Mouse (Mus musculus): ENCODE measurements around the gene Olfr370.

Gene Olfr370

DNA sequence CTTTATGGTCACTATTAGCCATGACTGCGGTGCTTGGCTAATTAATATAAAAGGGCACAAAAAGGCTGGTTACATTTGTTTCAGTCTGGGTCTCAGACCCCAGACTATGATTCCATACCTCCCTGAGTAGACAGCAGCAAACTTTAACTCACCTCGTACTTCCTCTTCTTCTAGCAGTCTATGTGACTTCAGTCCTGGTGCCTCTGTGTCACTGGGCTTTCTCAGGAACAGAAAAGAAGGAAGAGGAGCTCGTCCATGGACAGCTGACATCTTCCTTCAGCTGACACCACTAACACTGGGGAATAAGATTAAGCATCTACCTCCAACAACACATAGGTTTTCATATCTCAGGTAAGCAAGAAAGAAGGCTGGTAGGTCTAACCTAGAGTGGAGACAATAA is at the start of gene Olfr370:
Gene Olfr370, plus strand, starts transcription at position 45 of the 400 bp plus-strand sequence.
- WGBS: 77% methylated on average over 3 of the region's 3 CpGs

DNA sequence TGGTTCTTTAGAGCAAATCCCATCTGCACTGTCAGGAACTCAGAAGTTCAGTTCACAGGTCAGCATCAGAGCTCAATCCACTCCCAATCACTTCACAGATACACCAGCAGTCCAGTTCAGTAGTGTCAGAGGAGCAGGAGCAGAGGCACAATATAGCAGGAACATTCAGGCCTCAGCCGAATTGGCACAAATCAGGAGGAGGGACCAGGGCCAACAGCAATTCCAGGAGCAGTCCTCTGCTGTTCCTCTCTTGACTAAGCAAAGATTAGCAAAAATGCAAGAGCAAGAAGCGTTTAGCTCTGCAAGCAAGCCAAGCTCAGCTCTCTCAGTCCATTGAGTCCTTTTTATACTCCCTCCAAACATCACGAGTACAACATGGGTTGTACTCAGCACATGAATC is 23.9 kb upstream of the Olfr370 start:
- WGBS: 76% methylated on average over 3 of the region's 3 CpGs

DNA sequence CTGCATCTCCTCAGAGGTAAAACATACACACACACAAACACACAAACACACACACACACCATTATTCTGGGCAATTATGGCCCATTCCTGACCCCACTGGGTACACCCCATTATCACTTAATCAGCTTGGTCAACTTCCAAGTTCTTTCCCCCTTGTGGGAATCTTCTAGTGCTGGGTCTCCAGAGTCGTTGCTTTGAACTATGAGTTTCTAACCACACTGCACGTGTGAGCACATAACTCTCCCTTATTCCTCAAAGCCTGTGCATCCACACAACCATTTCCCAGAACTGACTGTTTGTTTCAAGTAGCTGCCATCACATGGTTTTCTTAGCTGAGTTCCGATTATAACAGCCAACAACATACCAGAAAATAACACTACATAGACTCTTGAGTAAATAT is 15.1 kb upstream of the Olfr370 start:
- 70% methylated on average over 3 of the region's 3 CpGs for WGBS

DNA sequence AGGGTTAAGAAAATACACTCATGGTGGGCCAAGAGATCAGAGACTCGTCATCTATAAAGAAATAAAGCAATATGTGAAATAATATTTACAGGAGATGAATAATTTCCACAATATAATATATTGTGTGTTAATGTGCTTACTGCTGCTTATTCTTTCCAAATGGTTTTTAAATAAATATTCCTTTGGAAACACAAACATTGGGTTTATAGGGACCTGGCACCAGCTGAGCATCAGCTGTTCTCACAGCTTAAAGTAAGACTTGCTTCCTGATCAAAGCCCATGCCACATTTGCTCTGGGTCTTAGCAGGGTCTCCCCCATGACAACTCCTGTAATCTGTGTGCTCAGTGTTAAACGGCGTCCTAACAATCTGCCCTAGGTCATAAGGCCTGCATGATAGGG is 14.7 kb upstream of the Olfr370 start:
- WGBS: 76% methylated on average over 3 of the region's 3 CpGs

DNA sequence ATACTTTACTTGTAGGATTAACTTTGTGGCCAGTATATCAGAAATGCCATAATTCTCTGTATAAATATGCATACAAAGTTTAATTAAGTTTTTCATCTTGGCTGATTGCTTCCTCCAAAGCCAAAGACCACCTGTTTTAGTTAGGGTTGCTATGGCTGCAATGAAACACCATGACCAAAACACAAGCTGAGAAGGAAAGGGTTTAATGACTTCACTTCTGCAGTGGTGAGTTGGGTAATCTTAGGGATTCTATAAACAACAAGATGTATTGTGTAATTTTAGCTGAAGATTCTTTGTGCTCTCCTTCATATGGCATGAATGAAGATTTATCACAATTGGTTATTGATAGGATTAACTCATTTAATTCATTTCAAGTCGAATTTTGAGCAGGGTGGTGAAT is 14.3 kb upstream of the Olfr370 start:
- 19% methylated on average over 1 of the region's 1 CpGs for WGBS

DNA sequence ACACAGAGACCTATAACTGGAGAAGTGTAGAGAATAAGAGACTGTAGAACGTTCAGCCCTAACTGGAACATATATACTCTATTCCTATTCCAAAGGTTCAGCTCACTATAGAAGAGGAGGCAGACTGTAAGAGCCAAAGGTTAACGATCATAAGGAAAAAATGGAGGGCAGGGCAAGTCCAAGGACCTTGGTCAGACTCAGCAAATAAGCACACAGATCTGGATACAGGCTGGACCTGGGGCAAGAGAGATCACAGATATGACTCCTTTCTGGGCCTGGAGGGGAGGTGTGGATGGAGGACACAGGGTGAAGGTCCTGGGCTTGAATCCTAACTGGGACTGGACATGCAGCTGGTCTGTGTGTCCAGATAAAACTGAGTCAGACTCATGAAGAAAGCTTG is 778 bp upstream of the Olfr370 start:
- WGBS: 80% methylated on average over 2 of the region's 2 CpGs

DNA sequence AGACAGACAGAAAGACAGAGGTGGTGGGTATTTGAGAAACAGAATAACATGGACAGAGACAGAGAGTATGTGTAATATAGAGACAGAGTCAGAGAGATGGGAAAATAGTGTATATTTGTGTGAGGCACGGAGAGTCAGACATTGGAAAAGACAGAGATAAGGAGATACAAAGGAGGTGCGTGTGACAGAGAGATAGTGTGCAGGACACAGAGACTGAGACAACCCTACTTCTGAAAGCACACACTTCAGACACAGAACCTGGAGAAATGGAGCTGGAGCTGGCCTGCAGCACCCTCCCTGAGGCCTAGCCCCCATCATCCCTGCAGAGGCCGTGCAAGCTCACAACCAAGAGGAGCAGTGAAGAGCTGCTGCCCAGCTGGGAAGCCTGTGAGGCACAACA is 27.1 kb downstream of the Olfr370 start:
- 71% methylated on average over 3 of the region's 3 CpGs for WGBS

DNA sequence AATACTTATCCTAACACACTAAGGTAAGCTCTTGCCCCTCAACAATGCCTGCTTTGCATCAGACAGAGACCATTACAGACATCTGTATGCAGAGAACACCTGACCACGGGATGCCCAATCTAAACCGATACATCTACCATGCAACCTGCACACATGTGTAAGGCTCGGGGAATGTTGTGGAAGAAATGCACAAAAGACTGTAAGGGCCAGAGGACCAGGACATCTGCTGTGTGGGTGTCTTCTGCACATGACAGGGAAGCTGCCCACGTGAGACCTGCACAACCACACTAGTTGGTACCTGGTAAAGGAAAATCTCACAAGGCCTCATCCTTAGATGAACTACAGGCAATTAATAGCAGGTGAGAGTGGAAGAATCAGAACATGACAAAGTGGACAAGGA is 27.7 kb downstream of the Olfr370 start:
- 66% methylated on average over 4 of the region's 4 CpGs for WGBS

DNA sequence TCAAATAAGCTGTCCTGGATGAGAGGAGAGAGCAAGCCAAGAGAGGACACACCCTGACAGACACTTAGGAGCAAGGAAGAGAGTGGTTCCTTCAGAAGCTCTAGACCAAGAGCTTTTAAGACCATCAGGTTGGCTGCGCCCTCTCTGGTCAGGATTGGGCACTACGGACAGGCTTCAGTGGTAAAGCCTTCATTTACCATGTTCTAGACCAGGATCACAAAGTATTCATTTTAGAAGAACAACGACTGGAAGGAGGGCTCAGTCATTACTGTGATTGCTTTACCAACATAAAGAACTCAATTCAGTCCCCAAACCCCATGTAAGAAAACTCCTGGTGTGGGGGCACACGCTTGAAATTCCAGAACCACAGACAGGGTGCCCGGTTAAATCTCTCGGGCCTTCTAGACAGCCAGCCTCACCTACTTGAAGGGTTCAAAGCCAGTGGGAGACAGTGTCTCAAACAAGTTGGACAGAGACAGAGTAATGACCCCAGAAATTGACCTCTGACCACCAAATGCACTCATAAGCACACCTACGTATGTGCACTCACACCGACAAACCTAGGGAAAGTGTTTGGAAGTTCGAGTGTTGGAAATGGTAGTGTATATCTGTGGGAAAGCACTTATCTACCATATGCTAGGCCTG is 30.3 kb downstream of the Olfr370 start:
- WGBS: 77% methylated on average over 9 of the region's 9 CpGs

DNA sequence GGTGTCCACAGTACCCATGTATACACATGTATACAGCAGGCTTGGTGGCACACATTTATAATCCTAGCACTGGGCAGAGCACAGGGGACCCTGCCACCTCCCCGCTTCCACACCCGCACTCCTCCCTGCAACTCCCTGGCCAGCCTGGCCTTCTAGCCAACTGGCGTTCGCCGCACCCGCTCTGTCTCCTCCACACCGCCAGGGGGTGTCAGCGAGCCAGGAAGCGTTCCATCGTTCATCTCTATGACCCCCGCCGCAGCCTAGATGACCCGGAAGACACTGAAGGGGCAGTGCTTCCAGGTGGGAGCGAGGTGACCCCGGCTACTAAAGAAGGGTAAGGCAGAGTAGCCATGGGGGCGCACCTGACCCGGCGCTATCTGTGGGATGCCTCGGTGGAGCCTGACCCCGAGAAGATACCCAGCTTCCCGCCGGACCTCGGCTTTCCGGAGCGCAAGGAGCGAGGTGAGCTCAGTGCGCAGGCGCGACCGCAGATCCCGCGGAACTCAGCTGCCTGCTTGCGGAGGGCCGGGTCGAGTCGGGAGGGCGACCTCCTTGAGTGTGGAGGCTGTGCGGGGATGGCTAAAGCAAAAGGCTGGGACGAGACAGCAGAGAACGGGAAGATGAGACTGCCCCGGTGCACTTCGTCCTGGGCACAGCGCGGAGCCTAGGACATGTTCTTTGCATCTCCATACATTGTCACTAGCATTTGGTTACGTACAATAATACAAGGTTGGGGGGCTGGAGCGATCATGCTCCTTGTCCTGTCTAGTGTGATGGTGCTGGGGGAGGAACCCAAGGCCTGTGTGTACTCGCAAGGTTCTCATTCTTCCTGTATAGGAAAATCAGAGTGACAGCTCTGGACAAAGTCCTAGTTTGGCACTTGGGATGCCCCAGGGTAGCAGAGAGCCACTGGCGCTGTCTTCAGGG is 31.2 kb downstream of the Olfr370 start, which contains the start of gene Ndufb7:
Gene Ndufb7, plus strand, starts transcription at position 203 of the 927 bp plus-strand sequence.
- WGBS: under 1% methylated on average over 48 of the region's 48 CpGs

DNA sequence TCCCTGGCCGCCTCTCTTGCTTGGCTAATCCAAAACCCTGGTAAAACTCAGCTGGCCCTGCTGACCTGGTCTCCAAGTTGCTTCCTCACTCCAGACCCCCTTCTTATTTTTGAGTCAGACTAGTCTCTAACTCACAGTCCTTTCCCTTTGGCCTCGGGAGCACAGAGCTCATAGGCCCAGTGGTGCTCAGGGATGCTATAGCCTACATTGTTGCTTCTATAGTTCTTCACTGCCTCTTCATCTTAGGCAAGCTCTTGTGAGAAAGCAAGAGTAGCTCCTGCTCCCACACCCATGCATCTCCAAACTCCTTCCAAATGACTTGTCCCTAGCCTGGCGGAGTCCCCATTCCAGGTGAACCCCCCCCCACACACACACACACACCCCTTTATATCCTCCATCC is 32.1 kb downstream of the Olfr370 start:
- 34% methylated on average over 3 of the region's 3 CpGs for WGBS

DNA sequence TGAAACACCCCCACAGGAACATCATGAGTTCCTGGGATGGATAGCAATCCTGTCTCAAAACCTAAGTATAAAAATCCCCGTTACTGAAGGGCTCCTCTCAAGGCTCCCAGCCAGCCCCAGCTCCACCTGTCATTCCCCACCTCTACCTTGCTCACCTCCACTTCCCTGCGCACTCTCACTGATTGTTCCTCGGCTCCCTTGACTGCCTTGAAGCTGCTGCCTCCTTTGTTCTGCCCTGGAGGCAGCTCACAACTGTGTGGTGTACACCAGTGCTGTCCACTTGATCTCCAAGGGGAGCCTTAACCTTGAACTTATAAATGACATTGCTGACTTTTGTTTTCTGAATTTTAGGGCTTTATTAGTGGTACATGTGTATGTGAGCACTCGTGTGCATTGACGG is 32.5 kb downstream of the Olfr370 start:
- WGBS: 49% methylated on average over 5 of the region's 5 CpGs

DNA sequence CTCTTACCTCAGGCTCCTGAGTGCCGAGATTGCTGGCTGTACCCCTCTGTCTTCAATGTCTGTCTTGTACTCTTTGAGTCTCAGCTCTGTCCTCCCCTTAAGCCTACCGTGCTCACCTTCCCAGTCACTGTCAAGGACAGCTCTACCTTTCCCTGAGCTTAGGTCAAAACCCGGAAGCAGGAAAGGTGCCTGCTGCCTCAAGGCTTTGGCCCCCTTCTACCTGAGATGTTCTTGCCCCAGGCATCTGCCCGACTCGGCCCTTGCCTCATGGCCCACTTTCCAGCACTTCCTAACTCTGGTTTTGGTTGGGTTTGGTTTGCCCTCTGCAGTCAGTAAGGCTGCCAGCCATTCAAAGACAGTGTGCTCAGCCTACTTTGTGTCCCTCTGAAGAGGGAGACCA is 33.2 kb downstream of the Olfr370 start:
- WGBS: 71% methylated on average over 5 of the region's 5 CpGs

DNA sequence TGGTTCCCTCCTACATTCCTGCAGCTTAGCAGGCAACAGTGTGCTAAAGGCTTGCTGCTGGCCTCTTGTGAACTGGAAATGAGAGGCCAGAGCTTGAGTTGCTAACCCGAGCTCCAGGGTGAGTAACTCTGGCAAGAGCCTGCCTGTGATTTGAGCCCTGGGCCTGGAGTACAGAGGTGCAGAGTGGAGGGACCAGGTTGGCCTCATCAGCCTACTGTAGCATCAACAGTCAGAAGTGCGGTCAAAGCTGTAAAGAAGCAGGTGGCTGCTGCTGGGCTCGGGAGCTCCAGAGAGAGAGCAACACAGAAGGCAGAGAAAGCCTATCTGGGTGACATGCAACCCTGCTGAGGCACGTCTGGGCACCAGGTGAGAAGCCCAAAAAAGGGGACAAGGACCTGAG is 33.6 kb downstream of the Olfr370 start:
- 63% methylated on average over 4 of the region's 4 CpGs for WGBS

DNA sequence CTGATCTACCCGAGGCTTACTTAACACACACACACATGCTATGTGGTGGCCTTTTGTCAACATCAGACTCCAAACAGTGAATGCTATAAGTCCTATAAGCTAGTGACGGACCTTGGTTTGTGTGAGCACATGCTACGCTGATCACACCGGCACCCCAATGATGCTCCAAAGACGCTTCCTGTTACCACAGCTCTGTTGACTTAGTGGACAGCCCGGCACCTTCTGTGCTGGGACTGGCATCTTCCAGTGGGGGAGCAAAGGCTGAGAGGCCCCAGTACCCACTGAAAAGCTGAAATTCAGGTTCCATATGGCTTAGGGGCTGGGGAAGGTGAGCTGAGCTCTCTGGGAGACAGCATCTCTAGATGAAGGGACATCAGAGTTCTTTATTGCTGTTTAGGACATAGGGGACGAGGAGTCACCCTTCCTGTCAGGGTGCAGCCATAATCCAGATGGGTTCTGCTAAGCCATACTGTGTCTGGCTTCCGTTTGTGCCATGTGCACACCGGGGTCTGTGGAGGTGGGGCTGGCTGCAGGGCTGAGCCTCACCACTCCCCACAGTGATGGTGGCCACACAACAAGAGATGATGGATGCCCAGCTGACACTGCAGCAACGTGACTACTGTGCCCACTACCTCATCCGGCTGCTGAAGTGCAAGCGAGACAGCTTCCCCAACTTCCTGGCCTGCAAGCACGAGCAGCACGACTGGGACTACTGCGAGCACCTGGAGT is 34.9 kb downstream of the Olfr370 start:
- WGBS: 65% methylated on average over 15 of the region's 15 CpGs

DNA sequence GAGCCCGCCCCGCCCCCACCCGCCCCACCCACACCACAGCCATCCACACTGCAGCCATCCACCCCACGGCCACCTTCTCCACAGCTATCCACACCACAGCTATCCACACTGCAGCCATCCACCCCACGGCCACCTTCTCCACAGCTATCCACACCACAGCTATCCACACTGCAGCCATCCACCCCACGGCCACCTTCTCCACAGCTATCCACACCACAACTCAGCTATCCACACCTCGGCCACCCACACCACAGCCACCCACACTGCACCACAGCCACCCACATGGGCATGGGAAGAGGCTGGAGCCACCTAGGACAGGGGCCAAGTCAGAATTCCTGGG is 35.4 kb downstream of the Olfr370 start:
- WGBS: 73% methylated on average over 6 of the region's 7 CpGs

DNA sequence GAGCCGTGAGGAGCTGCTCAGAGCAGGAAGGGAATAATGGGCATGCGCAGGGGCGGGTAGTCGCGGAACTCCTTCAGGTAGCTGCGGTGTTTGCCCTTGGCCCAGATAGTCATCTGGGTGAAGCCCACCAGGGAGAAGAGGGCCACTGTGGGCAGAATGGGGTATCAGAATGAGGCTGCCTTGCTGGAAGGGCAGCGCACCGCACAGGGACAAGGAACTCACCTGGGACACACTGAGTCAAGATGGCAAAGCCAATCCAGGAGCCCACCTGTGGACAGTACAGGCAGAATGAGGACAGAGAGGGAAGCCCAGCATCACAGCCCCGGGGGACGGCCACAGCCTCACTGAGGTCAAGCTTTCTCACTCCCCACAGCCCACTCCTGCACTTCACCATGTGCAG is 36.2 kb downstream of the Olfr370 start:
- WGBS: 88% methylated on average over 10 of the region's 10 CpGs

DNA sequence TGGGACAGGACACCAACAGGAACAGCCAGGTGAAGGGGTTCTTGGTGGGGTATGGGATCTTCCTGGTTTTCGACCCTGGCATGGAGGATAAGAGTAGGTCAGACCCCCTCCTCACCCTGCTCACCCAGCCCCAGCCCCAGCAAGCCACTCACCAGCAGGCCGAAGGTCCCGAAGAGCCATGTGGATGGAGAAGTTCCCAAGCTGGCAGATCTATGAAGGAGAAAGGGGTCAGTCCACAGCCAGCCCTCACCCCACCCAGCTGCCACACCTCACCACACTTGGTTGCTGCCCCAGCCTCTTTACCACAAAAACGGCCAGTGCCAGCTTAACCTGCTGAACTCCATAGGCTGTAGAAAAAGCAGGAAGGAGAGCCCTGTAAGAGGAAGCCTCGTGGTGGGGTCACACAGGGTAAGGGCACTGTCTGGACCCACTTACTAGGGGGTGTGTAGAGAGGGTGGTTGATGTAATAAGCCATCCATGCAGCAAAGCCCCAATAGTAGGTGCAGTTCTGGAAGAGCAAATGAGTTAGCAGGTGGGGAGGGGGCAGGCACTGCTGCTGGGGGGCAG is 36.7 kb downstream of the Olfr370 start:
- 81% methylated on average over 5 of the region's 5 CpGs for WGBS

DNA sequence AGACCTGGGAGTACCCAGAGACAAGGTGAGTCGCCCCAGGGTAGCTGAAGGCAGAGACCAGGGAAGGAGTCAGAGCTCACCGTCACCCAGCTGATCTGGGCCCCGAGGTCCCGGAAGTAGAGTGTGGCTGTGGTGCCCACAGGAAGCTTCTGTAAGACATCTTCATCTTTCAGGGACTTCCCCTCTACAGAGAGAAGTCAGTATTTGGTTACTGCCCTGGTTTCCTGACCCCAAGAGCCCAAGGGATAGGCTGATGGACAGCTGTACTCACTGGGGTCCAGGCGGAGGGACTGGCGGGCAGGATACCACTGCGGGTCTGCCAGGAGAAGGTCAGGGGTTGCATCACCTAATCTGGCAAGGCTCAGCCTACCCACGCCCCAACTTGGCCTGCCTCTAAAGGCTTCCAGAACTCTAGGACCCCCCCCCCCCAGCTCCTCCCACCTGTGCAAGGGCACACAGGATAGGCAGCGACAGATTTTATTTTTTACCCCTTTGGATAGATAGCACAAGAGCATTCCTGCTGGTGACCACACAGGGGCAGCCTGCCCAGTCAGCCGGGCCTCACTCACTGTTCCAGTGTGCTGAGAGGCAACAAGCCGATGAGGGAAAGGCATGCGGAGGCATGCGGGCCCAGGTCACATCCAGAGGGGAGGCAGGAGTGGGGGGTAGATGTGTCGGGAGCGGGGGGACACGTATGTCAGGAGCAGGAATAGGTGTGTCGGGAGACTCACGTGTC is 37.7 kb downstream of the Olfr370 start:
- 69% methylated on average over 18 of the region's 18 CpGs for WGBS

DNA sequence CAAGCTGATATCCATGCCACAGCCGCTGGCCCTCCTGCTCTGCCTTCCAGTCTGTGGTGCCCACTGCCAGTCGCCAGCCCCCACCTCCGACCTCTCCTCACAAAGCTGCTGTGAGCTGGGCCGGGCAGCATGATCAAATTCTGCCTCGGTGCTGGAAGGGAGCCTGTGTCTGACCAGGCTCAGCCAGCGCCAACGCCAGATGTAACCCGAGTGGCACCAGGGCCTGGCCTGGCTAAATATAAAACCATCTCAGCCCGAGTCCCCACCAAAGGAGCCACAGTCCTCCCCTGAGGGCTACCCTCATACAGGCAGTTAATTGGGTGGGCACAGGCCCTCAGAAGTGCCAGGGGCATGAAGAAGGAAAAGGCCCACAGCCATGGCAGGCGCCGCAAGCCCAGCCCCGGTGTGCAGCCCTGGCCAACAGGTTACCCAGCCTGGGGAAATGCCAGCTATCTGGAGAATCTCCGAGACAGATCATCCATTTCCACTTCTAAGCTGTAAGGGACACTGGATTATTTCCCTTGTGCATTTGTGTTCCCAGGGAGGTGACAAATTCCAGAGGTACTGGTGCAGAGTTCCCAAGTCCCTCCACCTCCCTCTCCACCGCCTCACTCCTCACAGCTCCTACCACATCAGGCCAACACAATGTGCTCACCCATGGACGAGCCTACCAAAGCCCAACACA is 39.2 kb downstream of the Olfr370 start:
- 51% methylated on average over 15 of the region's 15 CpGs for WGBS
